Mouse (Mus musculus) embryonic facial prominence, embryonic 12.5 days (tissue): ENCODE data around the gene Brd4. TPM values are rescaled to one million over a fixed set of nuclear protein-coding genes. Genes with fewer than 3 reads are reported as not detected.
"Not testable (repeated sequence)": the region's sequence is repeated elsewhere in the genome, so short reads cannot be mapped to it uniquely, and the experiment has no call there.

ENCODE experiments used
- ATAC-seq: fragments of 200-750 bp; cut with Nextera tagmentation; 2 replicates; pipeline ENCODE4 v1.8.0; 2017; ENCODE audit not compliant: insufficient number of reproducible peaks, insufficient read depth, low FRiP score, low TSS enrichment
- H3K27ac ChIP-seq: fragments of 300-500 bp; sonication (generic); 2 replicates; pipeline ENCODE4 v1.5.1; 2016; ENCODE audit warnings: mild to moderate bottlenecking
- H3K27me3 ChIP-seq: fragments of 300-500 bp; sonication (generic); 2 replicates; pipeline ENCODE4 v1.6.1; 2016; ENCODE audit warnings: mild to moderate bottlenecking, moderate library complexity
- H3K36me3 ChIP-seq: fragments of 300-500 bp; sonication (generic); 2 replicates; pipeline ENCODE4 v1.6.1; 2016; ENCODE audit warnings: mild to moderate bottlenecking
- H3K4me1 ChIP-seq: fragments of 300-500 bp; sonication (generic); 2 replicates; pipeline ENCODE4 v1.6.1; 2016
- H3K4me2 ChIP-seq: fragments of 300-500 bp; sonication (generic); replicated peaks from 2 replicates; pipeline ENCODE4 v1.6.1; 2016; ENCODE audit warnings: mild to moderate bottlenecking, moderate library complexity
- H3K4me3 ChIP-seq: fragments of 300-500 bp; sonication (generic); 2 replicates; pipeline ENCODE4 v1.5.1; 2016; ENCODE audit warnings: mild to moderate bottlenecking
- H3K9ac ChIP-seq: fragments of 300-500 bp; sonication (generic); 2 replicates; pipeline ENCODE4 v1.6.1; 2016; ENCODE audit warnings: mild to moderate bottlenecking, moderate library complexity
- H3K9me3 ChIP-seq: fragments of 300-500 bp; sonication (generic); 2 replicates; pipeline ENCODE4 v1.6.1; 2016; ENCODE audit warnings: mild to moderate bottlenecking, moderate library complexity
- WGBS: fragments of 180-500 bp; shearing (Covaris S2); methylation state at CpG from one replicate; pipeline ENCODE4 v1.1.7; 2016; 5-methylcytosine and 5-hydroxymethylcytosine counted together
- polyA plus RNA-seq: library from polyadenylated mRNA; unstranded; fragments of >200 nt; fragmentation: Nextera tagmentation; extraction: Ambion mirVana; gene quantifications from 2 replicates; pipeline ENCODE4 v1.2.1, GENCODE M21; 2016

Gene Brd4
- polyA plus RNA-seq, 1 experiment from 2014 or later: 112 TPM

DNA sequence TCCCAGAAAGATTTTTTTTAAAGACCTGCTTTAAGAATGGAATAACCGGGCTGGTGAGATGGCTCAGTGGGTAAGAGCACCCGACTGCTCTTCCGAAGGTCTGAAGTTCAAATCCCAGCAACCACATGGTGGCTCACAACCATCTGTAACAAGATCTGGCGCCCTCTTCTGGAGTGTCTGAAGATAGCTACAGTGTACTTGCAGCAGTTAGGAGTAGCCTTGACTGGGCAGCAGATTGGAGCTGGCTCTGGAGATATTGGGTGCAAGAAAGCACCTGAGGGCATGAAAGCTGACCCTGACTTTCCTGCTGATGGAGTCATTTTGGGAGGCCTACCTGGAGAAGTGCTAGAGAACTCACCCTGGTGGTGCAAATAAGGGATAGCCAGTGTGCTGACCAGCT lies 68.9 kb downstream of the Brd4 start:
- H3K4me1 ChIP-seq, H3K27ac ChIP-seq, H3K4me2 ChIP-seq, H3K9me3 ChIP-seq, H3K27me3 ChIP-seq, H3K9ac ChIP-seq, ATAC-seq, H3K4me3 ChIP-seq: not testable (repeated sequence)
- WGBS: 72% methylated on average over 4 of the region's 4 CpGs
- peaks cover 82% of the 10 kb centered on the region for H3K36me3 ChIP-seq

GRCm38 (mm10) chr17:32211554-32211953 lies 73.0 kb downstream of the Brd4 start:
- not testable (repeated sequence) for ATAC-seq, H3K27me3 ChIP-seq, H3K27ac ChIP-seq, H3K9ac ChIP-seq, H3K4me2 ChIP-seq, H3K4me3 ChIP-seq, H3K9me3 ChIP-seq
- Histone ChIP-seq H3K36me3 (peaks cover 81% of the 10 kb centered on the region), H3K4me1 (peaks cover 19% of the 10 kb centered on the region)
- 95% methylated on average over 6 of the region's 6 CpGs for WGBS

- Histone ChIP-seq H3K4me2 (no peak overlapping the region), H3K36me3 (peaks cover 80% of the 10 kb centered on the region), H3K4me1 (peaks cover 19% of the 10 kb centered on the region), H3K27me3 (no peaks in the 10 kb centered on the region), H3K9ac (no peak overlapping the region), H3K27ac (0 out of 2 replicates have a peak overlapping the region, but pooled peaks have one; percentile 8), H3K9me3 (no peaks in the 10 kb centered on the region), H3K4me3 (no peak overlapping the region)
- no peak for ATAC-seq
- WGBS: 45% methylated on average over 3 of the region's 3 CpGs
Observed at GRCm38 (mm10) chr17:32209752-32210151, 74.8 kb downstream of the Brd4 start.

- Histone ChIP-seq H3K4me1 (peaks cover 19% of the 10 kb centered on the region), H3K4me3 (no peak overlapping the region), H3K9ac (no peak overlapping the region), H3K9me3 (no peaks in the 10 kb centered on the region), H3K36me3 (peaks cover 79% of the 10 kb centered on the region), H3K4me2 (no peak overlapping the region), H3K27ac (peak overlapping the region; percentile 8; the same call in 1 of the 2 replicates), H3K27me3 (no peaks in the 10 kb centered on the region)
- no peak for ATAC-seq
- WGBS: 49% methylated on average over 6 of the region's 6 CpGs
Observed at GRCm38 (mm10) chr17:32209144-32209543, 75.4 kb downstream of the Brd4 start.

- 64% methylated on average over 5 of the region's 5 CpGs for WGBS
- H3K4me3 ChIP-seq: no peak overlapping the region
- peaks cover 19% of the 10 kb centered on the region for H3K4me1 ChIP-seq
- no peaks in the 10 kb centered on the region for H3K9me3 ChIP-seq
- no peak overlapping the region; the same call in 1 of the 2 replicates for H3K27ac ChIP-seq
- no peak for ATAC-seq
- H3K4me2 ChIP-seq: no peak overlapping the region
- H3K27me3 ChIP-seq: no peaks in the 10 kb centered on the region
- H3K36me3 ChIP-seq: peaks cover 78% of the 10 kb centered on the region
- H3K9ac ChIP-seq: no peak overlapping the region
Observed at GRCm38 (mm10) chr17:32207586-32208245, 76.8 kb downstream of the Brd4 start.

DNA sequence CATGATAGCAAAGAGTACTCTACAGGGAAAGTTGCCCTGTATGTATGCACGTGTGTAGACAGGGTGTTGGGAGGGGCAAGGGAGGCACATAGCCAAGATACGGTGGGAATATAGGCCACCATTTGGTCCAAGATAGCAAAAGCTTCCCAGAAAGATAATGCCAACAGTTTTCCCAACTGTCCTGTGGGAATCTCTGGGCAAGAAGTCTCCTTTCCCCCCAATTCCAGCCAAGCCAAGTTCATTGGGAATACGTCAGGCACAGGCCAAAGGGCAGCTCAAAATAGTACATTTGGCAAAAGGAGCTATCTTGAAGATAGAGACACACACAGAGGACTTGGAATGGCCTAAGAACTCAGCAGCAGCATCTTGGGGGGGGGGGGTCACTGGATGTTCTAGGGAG lies 79.2 kb downstream of the Brd4 start:
- no peak for ATAC-seq
- Histone ChIP-seq H3K9me3 (no peaks in the 10 kb centered on the region), H3K27ac (no peak overlapping the region), H3K4me3 (no peak overlapping the region), H3K36me3 (peaks cover 78% of the 10 kb centered on the region), H3K27me3 (no peaks in the 10 kb centered on the region), H3K4me2 (no peak overlapping the region), H3K4me1 (peaks cover 18% of the 10 kb centered on the region), H3K9ac (no peak overlapping the region)
- WGBS: 88% methylated on average over 3 of the region's 3 CpGs

DNA sequence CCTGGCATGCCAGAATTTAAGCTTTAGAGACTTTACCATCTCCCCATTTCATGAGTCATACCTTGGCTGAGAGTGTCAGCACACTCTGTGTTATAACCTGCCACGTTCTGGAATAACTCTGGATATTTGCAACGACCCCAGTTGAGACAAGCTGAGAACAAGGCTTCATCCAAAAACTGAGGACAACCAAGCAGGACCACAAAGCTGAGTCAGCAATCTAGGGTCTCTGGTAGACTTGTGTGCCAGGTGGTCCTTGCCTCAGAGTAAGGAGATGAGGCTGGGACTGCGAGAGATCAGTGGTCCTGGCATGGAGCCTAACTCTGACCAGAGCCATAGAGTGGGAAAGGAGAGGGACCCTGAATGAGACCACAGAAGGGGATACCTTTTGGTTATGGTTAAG lies 81.5 kb downstream of the Brd4 start:
- ATAC-seq: no peak
- Histone ChIP-seq H3K9me3 (no peaks in the 10 kb centered on the region), H3K4me3 (no peak overlapping the region), H3K4me2 (no peak overlapping the region), H3K27me3 (no peaks in the 10 kb centered on the region), H3K4me1 (peaks cover 5% of the 10 kb centered on the region), H3K9ac (no peak overlapping the region), H3K27ac (no peak overlapping the region), H3K36me3 (peaks cover 92% of the 10 kb centered on the region)
- 90% methylated on average over 3 of the region's 3 CpGs for WGBS

GRCm38 (mm10) chr17:32201086-32201485 lies 83.4 kb downstream of the Brd4 start:
- H3K27ac ChIP-seq: no peak overlapping the region
- no peak overlapping the region for H3K9ac ChIP-seq
- peaks cover 93% of the 10 kb centered on the region for H3K36me3 ChIP-seq
- no peak for ATAC-seq
- 93% methylated on average over 5 of the region's 5 CpGs for WGBS
- H3K27me3 ChIP-seq: no peaks in the 10 kb centered on the region
- H3K4me3 ChIP-seq: no peak overlapping the region
- H3K4me2 ChIP-seq: no peak overlapping the region
- no peaks in the 10 kb centered on the region for H3K4me1 ChIP-seq
- H3K9me3 ChIP-seq: no peaks in the 10 kb centered on the region

GRCm38 (mm10) chr17:32199796-32200195 lies 84.7 kb downstream of the Brd4 start:
- H3K4me2 ChIP-seq: no peak overlapping the region
- no peak overlapping the region for H3K4me3 ChIP-seq
- H3K27me3 ChIP-seq: no peaks in the 10 kb centered on the region
- H3K36me3 ChIP-seq: peaks cover 93% of the 10 kb centered on the region
- ATAC-seq: no peak
- H3K4me1 ChIP-seq: no peaks in the 10 kb centered on the region
- WGBS: 95% methylated on average over 2 of the region's 2 CpGs
- H3K27ac ChIP-seq: no peak overlapping the region
- no peaks in the 10 kb centered on the region for H3K9me3 ChIP-seq
- no peak overlapping the region for H3K9ac ChIP-seq

GRCm38 (mm10) chr17:32197156-32197555 lies 87.4 kb downstream of the Brd4 start:
- Histone ChIP-seq H3K27ac (no peak overlapping the region), H3K27me3 (no peaks in the 10 kb centered on the region), H3K4me3 (no peak overlapping the region), H3K4me1 (no peaks in the 10 kb centered on the region), H3K9ac (no peak overlapping the region), H3K36me3 (peaks cover 69% of the 10 kb centered on the region), H3K4me2 (no peak overlapping the region), H3K9me3 (no peaks in the 10 kb centered on the region)
- no peak for ATAC-seq
- WGBS: 88% methylated on average over 14 of the region's 14 CpGs

DNA sequence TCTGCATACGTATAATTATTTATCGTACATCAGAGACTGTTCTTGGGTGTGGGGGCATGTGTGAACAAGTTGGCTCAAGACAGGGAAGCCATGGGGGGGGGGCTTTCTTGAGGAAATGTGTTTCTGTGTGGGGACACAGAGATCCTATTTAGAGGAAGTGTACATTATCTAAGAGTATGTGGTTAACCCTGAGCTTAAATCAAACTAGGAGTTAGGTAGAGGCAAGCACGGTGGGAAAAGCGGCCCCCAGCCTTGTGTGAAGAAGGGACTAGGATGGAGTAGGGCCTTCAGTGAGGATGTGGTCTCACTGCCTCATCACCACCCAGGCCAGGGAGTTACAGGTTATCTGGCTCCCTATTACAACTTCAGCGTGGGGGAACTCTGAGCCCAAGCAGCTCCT lies 88.8 kb downstream of the Brd4 start:
- Histone ChIP-seq H3K4me3 (no peak overlapping the region), H3K36me3 (peaks cover 54% of the 10 kb centered on the region), H3K27me3 (no peaks in the 10 kb centered on the region), H3K4me2 (no peak overlapping the region), H3K4me1 (no peaks in the 10 kb centered on the region), H3K9me3 (no peaks in the 10 kb centered on the region), H3K27ac (no peak overlapping the region), H3K9ac (no peak overlapping the region)
- WGBS: 87% methylated on average over 5 of the region's 5 CpGs
- no peak for ATAC-seq

DNA sequence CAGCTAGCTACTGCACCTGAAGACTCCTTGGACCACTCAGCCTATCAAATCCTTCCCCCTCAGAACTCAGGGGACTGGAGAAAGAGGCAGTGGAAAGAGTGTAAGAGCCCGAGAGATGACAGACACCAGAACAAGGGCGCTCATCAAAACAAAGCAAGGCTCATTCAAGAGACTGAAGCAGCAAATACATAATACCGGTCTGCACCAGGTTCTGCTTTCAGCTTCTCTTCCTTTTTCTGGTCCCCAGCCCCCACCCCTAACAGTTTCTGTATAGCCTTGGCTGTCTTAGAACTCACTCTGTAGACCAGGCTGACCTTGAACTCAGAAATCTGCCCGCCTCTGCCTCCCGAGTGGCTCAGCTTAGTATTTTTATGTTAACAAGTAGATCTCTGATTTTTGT lies 91.5 kb downstream of the Brd4 start:
- Histone ChIP-seq H3K9me3 (no peaks in the 10 kb centered on the region), H3K27me3 (peaks cover 18% of the 10 kb centered on the region), H3K9ac (no peak overlapping the region), H3K36me3 (peaks cover 29% of the 10 kb centered on the region), H3K4me1 (peaks cover 10% of the 10 kb centered on the region), H3K27ac (no peak overlapping the region), H3K4me2 (no peak overlapping the region), H3K4me3 (no peak overlapping the region)
- WGBS: 85% methylated on average over 5 of the region's 5 CpGs
- ATAC-seq: no peak
